Mouse (Mus musculus) CH12.LX (cell line): ENCODE measurements around the gene Tram2. TPM values are rescaled to one million over a fixed set of nuclear protein-coding genes. Genes with fewer than 3 reads are reported as not detected.

Source experiments
- DNase-seq: peaks from one replicate; pipeline ENCODE4 v3.0.0-alpha.2; 2013; ENCODE audit errors: extremely low read depth
- H3K27ac ChIP-seq: 2 replicates; pipeline ENCODE4 v1.5.1; 2012; ENCODE audit warnings: low read depth, mild to moderate bottlenecking, control low read depth, moderate library complexity; ENCODE audit not compliant: insufficient read depth
- H3K27me3 ChIP-seq: replicated peaks from 2 replicates; pipeline ENCODE3; 2012; ENCODE audit warnings: inconsistent platforms
- H3K36me3 ChIP-seq, 2 experiments: replicated peaks in 1 of 2; 2 replicates each; pipeline versions ENCODE3 to v1.6.1; 2012; ENCODE audit warnings: inconsistent platforms in 1 of 2, low read length in 1 of 2, mild to moderate bottlenecking in 1 of 2, mixed read lengths in 1 of 2, moderate library complexity in 1 of 2; ENCODE audit not compliant: control insufficient read depth in 1 of 2, insufficient read depth in 1 of 2
- H3K4me1 ChIP-seq, 2 experiments: 2 replicates each; pipeline ENCODE4 v1.6.1; 2012; ENCODE audit warnings: inconsistent platforms in 1 of 2, moderate library complexity in 1 of 2; ENCODE audit not compliant: insufficient read depth in 2 of 2, control insufficient read depth in 1 of 2
- H3K4me2 ChIP-seq: 2 replicates; pipeline ENCODE4 v1.6.1; 2012; ENCODE audit warnings: low read depth, mild to moderate bottlenecking, control low read depth; ENCODE audit not compliant: poor library complexity, insufficient read depth, severe bottlenecking
- H3K4me3 ChIP-seq, 3 experiments: fragments of 150-350 bp in 1 of 3; sonication (generic) in 1 of 3; replicated peaks in 1 of 3; 2 replicates each; pipeline versions ENCODE3 to v1.5.1; 2011 to 2012; ENCODE audit warnings: low read depth in 2 of 3, low read length in 2 of 3, mild to moderate bottlenecking in 2 of 3, moderate library complexity in 2 of 3, control low read depth in 1 of 3, improper control_type of control experiment in 1 of 3, inconsistent platforms in 1 of 3, mixed read lengths in 1 of 3; ENCODE audit not compliant: poor library complexity in 1 of 3
- H3K79me2 ChIP-seq: replicated peaks from 2 replicates; pipeline ENCODE4 v1.6.1; 2012; ENCODE audit warnings: mild to moderate bottlenecking, moderate library complexity; ENCODE audit not compliant: control insufficient read depth, poor library complexity, insufficient read depth, severe bottlenecking; ENCODE audit errors: extremely low read depth
- H3K9ac ChIP-seq: 2 replicates; pipeline ENCODE4 v1.6.1; 2012; ENCODE audit warnings: low read depth, mild to moderate bottlenecking, control low read depth, moderate library complexity; ENCODE audit not compliant: insufficient read depth
- H3K9me3 ChIP-seq: replicated peaks from 2 replicates; pipeline ENCODE3; 2012; ENCODE audit warnings: low read length, inconsistent platforms, mixed read lengths
- BHLHE40 ChIP-seq: IDR thresholded peaks from 2 replicates; pipeline ENCODE4 v1.6.1; 2011; ENCODE audit warnings: mild to moderate bottlenecking, low read depth, low read length, improper control_type of control experiment
- ELF1 ChIP-seq: IDR thresholded peaks from 2 replicates; pipeline ENCODE4 v1.6.1; 2014; ENCODE audit warnings: low read depth, mild to moderate bottlenecking, inconsistent platforms, low read length, improper control_type of control experiment
- EP300 ChIP-seq: IDR thresholded peaks from 2 replicates; pipeline ENCODE4 v1.6.1; 2011; ENCODE audit warnings: low read length, improper control_type of control experiment
- MAFK ChIP-seq: IDR thresholded peaks from 2 replicates; pipeline ENCODE4 v1.6.1; 2011; ENCODE audit warnings: low read length, improper control_type of control experiment; ENCODE audit not compliant: insufficient replicate concordance
- MEF2A ChIP-seq: IDR thresholded peaks from 2 replicates; pipeline ENCODE4 v1.6.1; 2014; ENCODE audit warnings: low read depth, mild to moderate bottlenecking, inconsistent platforms, low read length, improper control_type of control experiment, borderline replicate concordance
- MXI1 ChIP-seq: IDR thresholded peaks from 2 replicates; pipeline ENCODE4 v1.6.1; 2011; ENCODE audit warnings: mild to moderate bottlenecking, low read depth, low read length, improper control_type of control experiment
- MYC ChIP-seq: IDR thresholded peaks from 2 replicates; pipeline ENCODE4 v1.6.1; 2011; ENCODE audit warnings: low read depth, mild to moderate bottlenecking, improper control_type of control experiment, low read length
- NELFE ChIP-seq: IDR thresholded peaks from 2 replicates; pipeline ENCODE4 v1.6.1; 2011; ENCODE audit warnings: low read depth, low read length, improper control_type of control experiment
- POLR2AphosphoS2 ChIP-seq: IDR thresholded peaks from 2 replicates; pipeline ENCODE4 v1.6.1; 2011; ENCODE audit warnings: low read depth, low read length, improper control_type of control experiment
- RAD21 ChIP-seq: IDR thresholded peaks from 2 replicates; pipeline ENCODE4 v1.6.1; 2011; ENCODE audit warnings: low read depth, mild to moderate bottlenecking, low read length, improper control_type of control experiment, moderate library complexity
- RCOR1 ChIP-seq: conservative IDR thresholded peaks from 2 replicates; pipeline ENCODE4 v1.6.1; 2012; ENCODE audit warnings: low read depth, mild to moderate bottlenecking, inconsistent platforms, low read length, improper control_type of control experiment
- SIN3A ChIP-seq: IDR thresholded peaks from 2 replicates; pipeline ENCODE4 v1.6.1; 2012; ENCODE audit warnings: low read length, improper control_type of control experiment, inconsistent platforms
- TBP ChIP-seq: conservative IDR thresholded peaks from 2 replicates; pipeline ENCODE4 v1.6.1; 2011; ENCODE audit warnings: low read depth, low read length, improper control_type of control experiment
- TCF12 ChIP-seq: IDR thresholded peaks from 2 replicates; pipeline ENCODE4 v1.6.1; 2014; ENCODE audit warnings: low read depth, mild to moderate bottlenecking, inconsistent platforms, low read length, improper control_type of control experiment
- ZMIZ1 ChIP-seq: IDR thresholded peaks from 2 replicates; pipeline ENCODE4 v1.6.1; 2012; ENCODE audit warnings: low read depth, mild to moderate bottlenecking, inconsistent platforms, low read length, improper control_type of control experiment
- dilution Hi-C: fragments of 300-500 bp; cut with MboI; formaldehyde crosslinking; loops from 2 replicates; pipeline ENCODE4 v1.14.3; 2020; ENCODE audit warnings: low sequenced_read_pairs; ENCODE audit not compliant: extremely low pct_unique_long_range_greater_than_20kb, extremely low pct_ligation_motif_present
- in situ Hi-C: fragments of 300-500 bp; cut with MboI; formaldehyde crosslinking; loops from 3 replicates; pipeline ENCODE4 v1.14.3; 2019; ENCODE audit warnings: low sequenced_read_pairs, low pct_ligation_motif_present, low pct_unique_long_range_greater_than_20kb, mixed read lengths
- polyA plus RNA-seq: library from polyadenylated mRNA; unstranded; fragments of >175 nt; gene quantifications from 2 replicates; pipeline ENCODE4 v1.2.1, GENCODE M21; 2012; ENCODE audit warnings: low read depth; ENCODE audit not compliant: insufficient read length
- total RNA-seq, 2 experiments: library from RNA; depleted of rRNA; stranded (reverse); fragments of 300-350 nt in 1 of 2; fragments of >200 nt in 1 of 2; gene quantifications; 2 replicates each; pipeline ENCODE4 v1.2.3; 2012 to 2014

Gene Tram2
- total and polyA plus RNA-seq, 3 experiments: 1.9 to 6.6 (median 2.4) TPM

- TF ChIP-seq EP300 (peak; percentile 75), TBP (0 out of 2 replicates have a peak, but pooled peaks have one; percentile 39), MYC (peak; percentile 38; the same call in 1 of the 2 replicates), TCF12 (peak; percentile 53), MAFK (peak; percentile 65; the same call in 1 of the 2 replicates)
These were observed 38.9 kb downstream of the Tram2 start (continued) for GRCm38 (mm10) chr1:21040173-21040572.

GRCm38 (mm10) chr1:21039564-21039963 lies 39.5 kb downstream of the Tram2 start:
- Histone ChIP-seq H3K4me2 (peak overlapping the region; percentile 60), H3K4me3 (no peak overlapping the region), H3K9me3 (no peaks in the 10 kb centered on the region), H3K27me3 (no peaks in the 10 kb centered on the region), H3K9ac (peak overlapping the region; percentile 46), H3K36me3 (peaks cover 4 to 29% of the 10 kb centered on the region in 2 experiments), H3K4me1 (peaks cover 41 to 83% of the 10 kb centered on the region in 2 experiments), H3K79me2 (no peaks in the 10 kb centered on the region), H3K27ac (peak overlapping the region; percentile 70)
- dilution Hi-C loops: no loop called here
- TF ChIP-seq RAD21: no peak
- TF ChIP-seq MXI1: 0 out of 2 replicates have a peak, but pooled peaks have one; percentile 11
- in situ Hi-C loops: loop anchor here (5.0 kb wide), 1 partner anchor 38 kb away; the partner anchor contains the start of gene Tram2
- DNase-seq: no peak

- dilution Hi-C loops (no loop called here), in situ Hi-C loops (loop anchor here (5.0 kb wide), 1 partner anchor 39 kb away; the partner anchor contains the start of gene Tram2)
- no peaks in the 10 kb centered on the region for H3K9me3 ChIP-seq
- H3K4me3 ChIP-seq: no peak overlapping the region
- H3K36me3 ChIP-seq: peaks cover 4 to 31% of the 10 kb centered on the region in 2 experiments
- 0 out of 2 replicates have a peak overlapping the region, but pooled peaks have one; percentile 6 for H3K9ac ChIP-seq
- peak; percentile 50 for DNase-seq
- no peaks in the 10 kb centered on the region for H3K27me3 ChIP-seq
- H3K27ac ChIP-seq: peak overlapping the region; percentile 79
- peaks cover 41 to 84% of the 10 kb centered on the region in 2 experiments for H3K4me1 ChIP-seq
- TF ChIP-seq RCOR1: peak; percentile 53; the same call in 1 of the 2 replicates
- TF ChIP-seq ZMIZ1: no peak
- TF ChIP-seq BHLHE40: 0 out of 2 replicates have a peak, but pooled peaks have one; percentile 34
- peak; percentile 32; the same call in 1 of the 2 replicates for TF ChIP-seq SIN3A
- 0 out of 2 replicates have a peak, but pooled peaks have one; percentile 10 for TF ChIP-seq MEF2A
- no peak for TF ChIP-seq NELFE
- TF ChIP-seq ELF1: 0 out of 2 replicates have a peak, but pooled peaks have one; percentile 35
- TF ChIP-seq POLR2AphosphoS2: no peak
- TF ChIP-seq MXI1: no peak
- TF ChIP-seq EP300: peak; percentile 63
- TF ChIP-seq TCF12: peak; percentile 53; the same call in 1 of the 2 replicates
- H3K79me2 ChIP-seq: no peaks in the 10 kb centered on the region; the same call in 1 of the 2 replicates
- H3K4me2 ChIP-seq: peak overlapping the region; percentile 30; the same call in 1 of the 2 replicates
These were observed 41.0 kb downstream of the Tram2 start for GRCm38 (mm10) chr1:21037881-21038601.
